Mouse (Mus musculus): ENCODE data around the gene Ehbp1l1. TPM values are rescaled to one million over a fixed set of nuclear protein-coding genes. Genes with fewer than 3 reads are reported as not detected.

Gene Ehbp1l1
- polyA plus RNA-seq, 1 experiment from 2014 or later, result 63.2 TPM

GRCm38 (mm10) chr19:5726961-5727578 lies 953 bp upstream of the Ehbp1l1 start:
- H3K4me3 ChIP-seq (replicated peaks; ENCODE audit: low read length), result peak overlapping the region; percentile 93
- H3K36me3 ChIP-seq (ENCODE audit: control insufficient read depth, insufficient read depth, low read length), result no peaks in the 10 kb centered on the region; the same call in 1 of the 2 replicates
- peak overlapping the region; percentile 89 for H3K4me2 ChIP-seq (ENCODE audit: low read depth, low read length)
- H3K9ac ChIP-seq (ENCODE audit: low read length), result peak overlapping the region; percentile 67
- WGBS, result 60% methylated on average over 15 of the region's 15 CpGs
- no peaks in the 10 kb centered on the region for H3K27me3 ChIP-seq (ENCODE audit: control insufficient read depth, insufficient read depth, low read length)
- H3K27ac ChIP-seq (ENCODE audit: low read length), result peak overlapping the region; percentile 92
- peaks cover 66% of the 10 kb centered on the region for H3K4me1 ChIP-seq (ENCODE audit: control insufficient read depth, insufficient read depth, low read length)
- no peak for ATAC-seq (ENCODE audit: insufficient read depth, low FRiP score)
- no peaks in the 10 kb centered on the region for H3K9me3 ChIP-seq (replicated peaks; ENCODE audit: control insufficient read depth, low read length)

GRCm38 (mm10) chr19:5725029-5725707 lies 949 bp downstream of the Ehbp1l1 start:
- Histone ChIP-seq H3K27me3 (ENCODE audit: control insufficient read depth, insufficient read depth, low read length) (no peaks in the 10 kb centered on the region), H3K4me3 (replicated peaks; ENCODE audit: low read length) (peak overlapping the region; percentile 57)

GRCm38 (mm10) chr19:5724549-5724941 lies 1.6 kb downstream of the Ehbp1l1 start:
- H3K9me3 ChIP-seq (replicated peaks; ENCODE audit: control insufficient read depth, low read length), result no peaks in the 10 kb centered on the region
- H3K4me1 ChIP-seq (ENCODE audit: control insufficient read depth, insufficient read depth, low read length), result peaks cover 50% of the 10 kb centered on the region
- H3K4me2 ChIP-seq (ENCODE audit: low read depth, low read length), result peak overlapping the region; percentile 89
- ATAC-seq (ENCODE audit: insufficient read depth, low FRiP score), result peak; percentile 17; the same call in 1 of the 2 replicates
- H3K9ac ChIP-seq (ENCODE audit: low read length), result peak overlapping the region; percentile 84
- peak overlapping the region; percentile 57 for H3K4me3 ChIP-seq (replicated peaks; ENCODE audit: low read length)
- peaks cover 13% of the 10 kb centered on the region for H3K36me3 ChIP-seq (ENCODE audit: control insufficient read depth, insufficient read depth, low read length)
- H3K27ac ChIP-seq (ENCODE audit: low read length), result peak overlapping the region; percentile 92
- 36% methylated on average over 7 of the region's 7 CpGs for WGBS
- H3K27me3 ChIP-seq (ENCODE audit: control insufficient read depth, insufficient read depth, low read length), result no peaks in the 10 kb centered on the region

More at GRCm38 (mm10) chr19:5725029-5725707, 949 bp downstream of the Ehbp1l1 start:
- peak overlapping the region; percentile 92 for H3K27ac ChIP-seq (ENCODE audit: low read length)
- peak overlapping the region; percentile 89 for H3K4me2 ChIP-seq (ENCODE audit: low read depth, low read length)
- H3K9ac ChIP-seq (ENCODE audit: low read length), result peak overlapping the region; percentile 84
- 51% methylated on average over 12 of the region's 12 CpGs for WGBS
- H3K36me3 ChIP-seq (ENCODE audit: control insufficient read depth, insufficient read depth, low read length), result peaks cover 8% of the 10 kb centered on the region; the same call in 1 of the 2 replicates
- H3K9me3 ChIP-seq (replicated peaks; ENCODE audit: control insufficient read depth, low read length), result no peaks in the 10 kb centered on the region
- peaks cover 53% of the 10 kb centered on the region for H3K4me1 ChIP-seq (ENCODE audit: control insufficient read depth, insufficient read depth, low read length)
- peak; percentile 19; the same call in 1 of the 2 replicates for ATAC-seq (ENCODE audit: insufficient read depth, low FRiP score)

GRCm38 (mm10) chr19:5723934-5724548 lies 2.1 kb downstream of the Ehbp1l1 start:
- H3K4me1 ChIP-seq (ENCODE audit: control insufficient read depth, insufficient read depth, low read length), result peaks cover 50% of the 10 kb centered on the region
- no peak for ATAC-seq (ENCODE audit: insufficient read depth, low FRiP score)

GRCm38 (mm10) chr19:5722848-5723425 lies 3.2 kb downstream of the Ehbp1l1 start:
- Histone ChIP-seq H3K9ac (ENCODE audit: low read length) (no peak overlapping the region), H3K36me3 (ENCODE audit: control insufficient read depth, insufficient read depth, low read length) (peaks cover 17% of the 10 kb centered on the region), H3K27ac (ENCODE audit: low read length) (no peak overlapping the region), H3K4me1 (ENCODE audit: control insufficient read depth, insufficient read depth, low read length) (peaks cover 41% of the 10 kb centered on the region), H3K27me3 (ENCODE audit: control insufficient read depth, insufficient read depth, low read length) (no peaks in the 10 kb centered on the region), H3K9me3 (replicated peaks; ENCODE audit: control insufficient read depth, low read length) (no peaks in the 10 kb centered on the region), H3K4me3 (replicated peaks; ENCODE audit: low read length) (no peak overlapping the region), H3K4me2 (ENCODE audit: low read depth, low read length) (no peak overlapping the region)
- ATAC-seq (ENCODE audit: insufficient read depth, low FRiP score), result no peak
- 85% methylated on average over 7 of the region's 7 CpGs for WGBS

More at GRCm38 (mm10) chr19:5723934-5724548, 2.1 kb downstream of the Ehbp1l1 start:
- Histone ChIP-seq H3K4me3 (replicated peaks; ENCODE audit: low read length) (peak overlapping the region; percentile 57), H3K36me3 (ENCODE audit: control insufficient read depth, insufficient read depth, low read length) (peaks cover 17% of the 10 kb centered on the region), H3K9me3 (replicated peaks; ENCODE audit: control insufficient read depth, low read length) (no peaks in the 10 kb centered on the region), H3K4me2 (ENCODE audit: low read depth, low read length) (peak overlapping the region; percentile 89), H3K27ac (ENCODE audit: low read length) (peak overlapping the region; percentile 92), H3K27me3 (ENCODE audit: control insufficient read depth, insufficient read depth, low read length) (no peaks in the 10 kb centered on the region), H3K9ac (ENCODE audit: low read length) (peak overlapping the region; percentile 84)
- WGBS, result 60% methylated on average over 4 of the region's 4 CpGs

GRCm38 (mm10) chr19:5721233-5721632 lies 4.9 kb downstream of the Ehbp1l1 start:
- Histone ChIP-seq H3K9ac (ENCODE audit: low read length) (no peak overlapping the region), H3K27ac (ENCODE audit: low read length) (no peak overlapping the region), H3K4me3 (replicated peaks; ENCODE audit: low read length) (no peak overlapping the region), H3K9me3 (replicated peaks; ENCODE audit: control insufficient read depth, low read length) (no peaks in the 10 kb centered on the region), H3K36me3 (ENCODE audit: control insufficient read depth, insufficient read depth, low read length) (peaks cover 17% of the 10 kb centered on the region), H3K4me1 (ENCODE audit: control insufficient read depth, insufficient read depth, low read length) (peaks cover 27% of the 10 kb centered on the region), H3K4me2 (ENCODE audit: low read depth, low read length) (no peak overlapping the region), H3K27me3 (ENCODE audit: control insufficient read depth, insufficient read depth, low read length) (no peaks in the 10 kb centered on the region)
- ATAC-seq (ENCODE audit: insufficient read depth, low FRiP score), result no peak
- WGBS, result 85% methylated on average over 6 of the region's 6 CpGs

- peaks cover 23% of the 10 kb centered on the region for H3K4me1 ChIP-seq (ENCODE audit: control insufficient read depth, insufficient read depth, low read length)
- H3K4me3 ChIP-seq (replicated peaks; ENCODE audit: low read length), result no peak overlapping the region
- H3K27ac ChIP-seq (ENCODE audit: low read length), result no peak overlapping the region
- no peak overlapping the region for H3K4me2 ChIP-seq (ENCODE audit: low read depth, low read length)
- WGBS, result 49% methylated on average over 10 of the region's 10 CpGs
- H3K27me3 ChIP-seq (ENCODE audit: control insufficient read depth, insufficient read depth, low read length), result no peaks in the 10 kb centered on the region
- no peak for ATAC-seq (ENCODE audit: insufficient read depth, low FRiP score)
- H3K9ac ChIP-seq (ENCODE audit: low read length), result no peak overlapping the region
- H3K36me3 ChIP-seq (ENCODE audit: control insufficient read depth, insufficient read depth, low read length), result peaks cover 17% of the 10 kb centered on the region
- no peaks in the 10 kb centered on the region for H3K9me3 ChIP-seq (replicated peaks; ENCODE audit: control insufficient read depth, low read length)
Measured at GRCm38 (mm10) chr19:5716955-5717354, 9.2 kb downstream of the Ehbp1l1 start.

GRCm38 (mm10) chr19:5715793-5716688 lies 10.1 kb downstream of the Ehbp1l1 start:
- Histone ChIP-seq H3K4me1 (ENCODE audit: control insufficient read depth, insufficient read depth, low read length) (peaks cover 23% of the 10 kb centered on the region), H3K36me3 (ENCODE audit: control insufficient read depth, insufficient read depth, low read length) (peaks cover 17% of the 10 kb centered on the region), H3K9me3 (replicated peaks; ENCODE audit: control insufficient read depth, low read length) (no peaks in the 10 kb centered on the region), H3K9ac (ENCODE audit: low read length) (no peak overlapping the region), H3K4me3 (replicated peaks; ENCODE audit: low read length) (no peak overlapping the region), H3K27ac (ENCODE audit: low read length) (no peak overlapping the region), H3K27me3 (ENCODE audit: control insufficient read depth, insufficient read depth, low read length) (no peaks in the 10 kb centered on the region), H3K4me2 (ENCODE audit: low read depth, low read length) (peak overlapping the region; percentile 23; the same call in 1 of the 2 replicates)
- ATAC-seq (ENCODE audit: insufficient read depth, low FRiP score), result peak; percentile 24; the same call in 1 of the 2 replicates
- 35% methylated on average over 43 of the region's 43 CpGs for WGBS

Measured in stomach, embryonic 16.5 days (tissue).